Mouse (Mus musculus): ENCODE results near the gene Adgrl2.

Gene Adgrl2

GRCm38 (mm10) chr3:148922618-148923095 is 67.7 kb downstream of the Adgrl2 start:
- peak; percentile 57 to 80 for DNase-seq (ENCODE audit: low spot score in 2 of 2)

- no peak for DNase-seq (ENCODE audit: low spot score in 2 of 2)
These were observed 68.3 kb downstream of the Adgrl2 start for GRCm38 (mm10) chr3:148921966-148922587.

GRCm38 (mm10) chr3:148920881-148921280 is 69.5 kb downstream of the Adgrl2 start:
- no peak for DNase-seq (ENCODE audit: low spot score in 2 of 2)

- DNase-seq (ENCODE audit: low spot score in 2 of 2), result no peak
These were observed 71.9 kb downstream of the Adgrl2 start for GRCm38 (mm10) chr3:148918425-148918824.

- no peak for DNase-seq (ENCODE audit: low spot score in 2 of 2)
These were observed 72.5 kb downstream of the Adgrl2 start for GRCm38 (mm10) chr3:148917837-148918236.

GRCm38 (mm10) chr3:148916226-148916625 is 74.1 kb downstream of the Adgrl2 start:
- DNase-seq (ENCODE audit: low spot score in 2 of 2), result peak; percentile 28 to 40

GRCm38 (mm10) chr3:148912944-148913684 is 77.2 kb downstream of the Adgrl2 start:
- no peak for DNase-seq (ENCODE audit: low spot score in 2 of 2)

- DNase-seq (ENCODE audit: low spot score in 2 of 2), result no peak
These were observed 77.8 kb downstream of the Adgrl2 start for GRCm38 (mm10) chr3:148912536-148912935.

GRCm38 (mm10) chr3:148907873-148908272 is 82.5 kb downstream of the Adgrl2 start:
- no peak for DNase-seq (ENCODE audit: low spot score in 2 of 2)

GRCm38 (mm10) chr3:148907024-148907778 is 83.2 kb downstream of the Adgrl2 start:
- no peak for DNase-seq (ENCODE audit: low spot score in 2 of 2)

GRCm38 (mm10) chr3:148905906-148906779 is 84.2 kb downstream of the Adgrl2 start:
- no peak for DNase-seq (ENCODE audit: low spot score in 2 of 2)

- no peak for DNase-seq (ENCODE audit: low spot score in 2 of 2)
These were observed 84.9 kb downstream of the Adgrl2 start for GRCm38 (mm10) chr3:148905435-148905834.

- DNase-seq (ENCODE audit: low spot score in 2 of 2), result no peak
These were observed 90.5 kb downstream of the Adgrl2 start for GRCm38 (mm10) chr3:148899857-148900256.

- DNase-seq (ENCODE audit: low spot score in 2 of 2), result no peak
These were observed 90.9 kb downstream of the Adgrl2 start for GRCm38 (mm10) chr3:148899416-148899815.

- DNase-seq (ENCODE audit: low spot score in 2 of 2), result no peak
These were observed 91.7 kb downstream of the Adgrl2 start for GRCm38 (mm10) chr3:148898535-148899250.

GRCm38 (mm10) chr3:148896281-148896680 is 94.1 kb downstream of the Adgrl2 start:
- DNase-seq (ENCODE audit: low spot score in 2 of 2), result no peak

- DNase-seq (ENCODE audit: low spot score in 2 of 2), result no peak
These were observed 94.8 kb downstream of the Adgrl2 start for GRCm38 (mm10) chr3:148895396-148896109.

GRCm38 (mm10) chr3:148894867-148895266 is 95.5 kb downstream of the Adgrl2 start:
- DNase-seq (ENCODE audit: low spot score in 2 of 2), result no peak

- no peak for DNase-seq (ENCODE audit: low spot score in 2 of 2)
These were observed 102.5 kb downstream of the Adgrl2 start for GRCm38 (mm10) chr3:148887902-148888301.

- DNase-seq (ENCODE audit: low spot score in 2 of 2), result no peak
These were observed 103.4 kb downstream of the Adgrl2 start for GRCm38 (mm10) chr3:148886956-148887355.

Data from frontal cortex, postnatal 36 days (tissue).